Mouse (Mus musculus) heart, adult 11 months (tissue): ENCODE measurements around the gene Uri1.

Experiments used
- DNase-seq: peaks from one replicate; pipeline ENCODE4 v3.0.0; 2022

Uri1 gene

DNA sequence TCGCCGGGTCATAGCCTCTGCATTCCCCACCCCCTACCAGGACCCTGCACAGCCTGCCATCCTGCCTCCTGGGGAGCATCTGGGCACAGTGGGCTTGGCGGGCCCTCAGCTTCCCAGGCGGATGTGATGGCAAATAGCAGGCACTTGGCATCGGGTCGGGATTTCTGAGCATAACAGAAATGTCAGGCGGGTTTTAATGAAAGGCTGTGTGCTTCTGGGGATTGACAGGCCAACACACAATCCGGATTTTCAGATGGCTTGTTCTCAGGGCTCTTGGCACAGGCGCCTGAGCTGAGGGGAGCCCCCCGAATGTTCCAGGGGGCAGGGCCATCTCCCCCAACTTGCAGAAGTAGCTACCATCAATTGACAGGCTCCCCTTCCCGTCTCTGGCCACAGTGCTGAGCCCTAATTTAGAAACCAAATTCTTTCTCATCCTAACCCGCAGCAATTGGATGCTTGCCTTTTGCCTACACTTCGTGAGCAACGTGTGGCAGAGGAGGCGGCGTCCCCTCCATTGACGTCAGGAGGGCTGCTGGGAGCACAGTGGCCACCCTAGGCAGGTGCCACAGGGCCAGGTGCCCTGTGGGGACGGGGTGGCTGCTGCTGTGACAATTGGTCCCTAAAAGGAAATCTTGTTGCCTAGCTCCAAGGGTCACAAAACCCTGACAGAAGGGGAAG lies 106.5 kb downstream of the Uri1 start:
- DNase-seq = no peak

DNA sequence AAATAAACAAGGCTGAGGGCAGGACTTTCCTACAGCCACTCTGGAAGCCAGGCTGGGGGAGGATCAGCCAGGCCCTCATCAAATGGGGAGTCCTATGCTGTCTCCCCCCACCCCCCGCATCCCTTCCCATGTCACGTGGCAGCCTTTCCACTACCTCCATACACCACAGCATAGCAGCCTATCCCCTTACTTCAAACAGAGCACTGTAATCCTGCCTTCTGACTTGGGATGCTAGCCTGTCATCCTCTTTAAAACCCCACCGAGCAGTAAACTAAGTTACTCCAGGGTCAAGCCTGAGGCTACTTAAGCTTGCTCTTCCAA lies 111.6 kb downstream of the Uri1 start:
- no peak for DNase-seq

DNA sequence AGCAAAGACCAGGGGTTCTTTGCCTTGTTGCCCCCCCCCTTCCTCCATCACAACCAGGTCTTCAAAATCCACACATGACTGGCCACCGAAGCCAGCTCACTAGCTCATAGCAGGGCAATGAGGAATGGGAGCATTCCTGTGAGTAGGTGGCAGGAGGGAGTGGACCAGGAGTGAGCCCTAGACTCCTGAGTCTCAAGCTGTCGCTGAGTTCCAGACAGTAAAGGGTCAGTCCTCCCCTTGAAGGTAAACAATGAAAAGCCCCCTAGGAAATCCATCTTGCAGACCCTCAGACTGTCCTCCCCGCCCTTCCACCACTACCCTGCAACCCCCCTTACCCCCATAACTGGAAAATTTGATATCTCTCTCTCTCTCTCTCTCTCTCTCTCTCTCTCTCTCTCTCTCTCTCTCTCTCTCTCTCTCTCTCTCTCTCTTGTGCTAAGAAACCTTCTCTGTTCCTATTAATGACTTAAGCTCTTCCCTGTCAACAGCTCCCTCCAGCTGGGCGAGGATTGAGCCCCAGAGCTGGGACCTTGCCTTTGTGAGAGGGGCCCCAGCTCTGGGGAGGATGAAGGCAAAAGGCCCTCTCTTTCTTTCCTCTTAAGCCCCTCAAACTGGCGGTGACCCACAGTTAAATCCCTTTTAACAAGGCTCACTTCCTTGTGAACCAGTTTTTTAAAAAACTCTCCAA lies 112.1 kb downstream of the Uri1 start:
- no peak for DNase-seq

DNA sequence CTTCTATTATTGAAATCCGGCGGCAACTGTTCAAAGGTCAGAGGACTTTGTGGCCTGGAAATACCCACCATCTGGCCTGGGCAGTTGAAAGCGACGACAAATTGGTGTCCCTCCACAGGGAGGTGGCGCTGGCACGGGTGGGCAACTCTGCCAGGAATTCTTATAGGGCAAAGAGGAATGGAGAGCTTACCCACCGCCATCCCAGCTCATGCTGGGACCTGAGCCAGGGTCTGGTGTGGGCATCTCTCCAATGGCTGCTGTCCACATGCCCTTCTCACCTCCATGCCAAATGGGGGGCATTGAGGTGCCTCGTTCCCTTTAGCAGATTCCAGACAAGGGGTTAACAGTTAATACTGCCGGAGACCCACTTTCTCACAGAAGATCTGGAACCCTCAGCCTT lies 113.2 kb downstream of the Uri1 start:
- DNase-seq = no peak
